Mouse (Mus musculus): ENCODE measurements at regions not wholly inside any gene's neighbourhood (a gene's known extent, or its start where the extent isn't known, plus 50 kb on each side); places are given as distances from the start of the nearest gene placed in this dataset.
A peak's percentile ranks its signal among the peaks of the same experiment; 100 is the strongest.

- H3K4me2 ChIP-seq (ENCODE audit: low read depth, low read length), result no peak overlapping the region
- H3K9me3 ChIP-seq (ENCODE audit: control insufficient read depth, low read length), result no peaks in the 10 kb centered on the region
- H3K27me3 ChIP-seq (ENCODE audit: control insufficient read depth, insufficient read depth, low read length), result no peaks in the 10 kb centered on the region
- H3K36me3 ChIP-seq (ENCODE audit: control insufficient read depth, insufficient read depth, low read length), result no peaks in the 10 kb centered on the region
- no peak for ATAC-seq (ENCODE audit: low read depth)
- no peaks in the 10 kb centered on the region for H3K4me1 ChIP-seq (ENCODE audit: control insufficient read depth, insufficient read depth, low read length)
- H3K4me3 ChIP-seq (ENCODE audit: low read depth, low read length), result no peak overlapping the region
- H3K9ac ChIP-seq (replicated peaks; ENCODE audit: low read depth, low read length), result no peak overlapping the region
- H3K27ac ChIP-seq (ENCODE audit: low read depth, low read length), result no peak overlapping the region
- 91% methylated on average over 7 of the region's 7 CpGs for WGBS
Measured at GRCm38 (mm10) chr9:94368231-94368936, 169.5 kb downstream of the 1190002N15Rik start.

GRCm38 (mm10) chr9:94361877-94362697, 175.8 kb downstream of the 1190002N15Rik start:
- Histone ChIP-seq H3K36me3 (ENCODE audit: control insufficient read depth, insufficient read depth, low read length) (no peaks in the 10 kb centered on the region), H3K4me3 (ENCODE audit: low read depth, low read length) (no peak overlapping the region), H3K9me3 (ENCODE audit: control insufficient read depth, low read length) (no peaks in the 10 kb centered on the region), H3K4me1 (ENCODE audit: control insufficient read depth, insufficient read depth, low read length) (no peaks in the 10 kb centered on the region), H3K9ac (replicated peaks; ENCODE audit: low read depth, low read length) (no peak overlapping the region), H3K27me3 (ENCODE audit: control insufficient read depth, insufficient read depth, low read length) (no peaks in the 10 kb centered on the region), H3K27ac (ENCODE audit: low read depth, low read length) (no peak overlapping the region), H3K4me2 (ENCODE audit: low read depth, low read length) (no peak overlapping the region)
- 44% methylated on average over 7 of the region's 7 CpGs for WGBS
- no peak for ATAC-seq (ENCODE audit: low read depth)

DNA sequence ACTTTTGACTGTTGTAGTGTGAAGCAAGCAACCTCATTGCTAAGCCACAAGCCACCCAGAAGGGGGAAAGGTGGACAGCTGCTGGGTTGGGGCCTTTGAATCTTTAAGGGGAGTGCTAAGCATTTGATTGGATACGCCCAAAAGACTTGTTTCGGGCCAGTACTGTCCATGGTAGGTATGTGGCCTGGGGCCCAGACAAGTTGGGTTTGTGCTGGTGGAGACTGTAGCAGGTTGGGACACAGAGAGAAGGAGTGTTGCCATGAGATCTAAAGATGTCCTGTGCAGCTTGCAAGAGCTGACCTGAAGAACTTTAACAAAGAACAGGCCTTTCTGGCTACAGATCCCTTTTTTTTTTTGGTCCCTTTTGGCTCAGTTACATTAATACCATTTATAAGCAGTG, 176.9 kb downstream of the 1190002N15Rik start:
- WGBS, result 91% methylated on average over 2 of the region's 2 CpGs
- Histone ChIP-seq H3K9ac (replicated peaks; ENCODE audit: low read depth, low read length) (no peak overlapping the region), H3K27me3 (ENCODE audit: control insufficient read depth, insufficient read depth, low read length) (no peaks in the 10 kb centered on the region), H3K4me3 (ENCODE audit: low read depth, low read length) (no peak overlapping the region), H3K9me3 (ENCODE audit: control insufficient read depth, low read length) (no peaks in the 10 kb centered on the region), H3K4me1 (ENCODE audit: control insufficient read depth, insufficient read depth, low read length) (no peaks in the 10 kb centered on the region), H3K36me3 (ENCODE audit: control insufficient read depth, insufficient read depth, low read length) (no peaks in the 10 kb centered on the region), H3K4me2 (ENCODE audit: low read depth, low read length) (no peak overlapping the region), H3K27ac (ENCODE audit: low read depth, low read length) (no peak overlapping the region)
- ATAC-seq (ENCODE audit: low read depth), result no peak

- H3K27me3 ChIP-seq (ENCODE audit: control insufficient read depth, insufficient read depth, low read length), result no peaks in the 10 kb centered on the region
- H3K4me3 ChIP-seq (ENCODE audit: low read depth, low read length), result no peak overlapping the region
- no peaks in the 10 kb centered on the region for H3K36me3 ChIP-seq (ENCODE audit: control insufficient read depth, insufficient read depth, low read length)
- WGBS, result 96% methylated on average over 2 of the region's 2 CpGs
- no peaks in the 10 kb centered on the region for H3K9me3 ChIP-seq (ENCODE audit: control insufficient read depth, low read length)
- no peak overlapping the region for H3K4me2 ChIP-seq (ENCODE audit: low read depth, low read length)
- no peak overlapping the region for H3K9ac ChIP-seq (replicated peaks; ENCODE audit: low read depth, low read length)
- no peaks in the 10 kb centered on the region for H3K4me1 ChIP-seq (ENCODE audit: control insufficient read depth, insufficient read depth, low read length)
- no peak for ATAC-seq (ENCODE audit: low read depth)
- H3K27ac ChIP-seq (ENCODE audit: low read depth, low read length), result no peak overlapping the region
Measured at GRCm38 (mm10) chr9:94358150-94358549, 179.7 kb downstream of the 1190002N15Rik start.

DNA sequence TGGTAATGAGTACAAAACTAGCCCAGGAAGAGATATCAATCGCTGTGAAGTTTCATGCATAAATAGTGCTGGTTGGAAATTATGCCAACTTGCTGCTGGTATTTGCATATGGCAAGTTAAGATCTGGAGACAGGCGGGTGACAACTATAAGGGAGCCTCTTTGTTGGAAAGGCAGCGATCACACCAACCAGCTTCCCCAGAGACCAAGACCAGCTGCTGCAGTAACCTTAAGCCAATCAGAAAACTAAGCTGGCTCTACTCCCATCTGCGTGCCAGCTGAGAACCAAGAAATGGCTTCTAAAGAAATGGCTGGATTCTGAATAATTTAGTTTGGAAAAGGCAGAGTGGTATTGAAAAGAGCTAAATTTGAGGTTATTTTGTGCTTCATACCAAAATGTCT, 195.9 kb downstream of the 1190002N15Rik start:
- H3K27me3 ChIP-seq (ENCODE audit: control insufficient read depth, insufficient read depth, low read length), result no peaks in the 10 kb centered on the region
- no peaks in the 10 kb centered on the region for H3K4me1 ChIP-seq (ENCODE audit: control insufficient read depth, insufficient read depth, low read length)
- no peak overlapping the region for H3K9ac ChIP-seq (replicated peaks; ENCODE audit: low read depth, low read length)
- H3K4me3 ChIP-seq (ENCODE audit: low read depth, low read length), result no peak overlapping the region
- H3K9me3 ChIP-seq (ENCODE audit: control insufficient read depth, low read length), result no peaks in the 10 kb centered on the region
- H3K4me2 ChIP-seq (ENCODE audit: low read depth, low read length), result no peak overlapping the region
- 45% methylated on average over 4 of the region's 4 CpGs for WGBS
- H3K27ac ChIP-seq (ENCODE audit: low read depth, low read length), result no peak overlapping the region
- no peaks in the 10 kb centered on the region for H3K36me3 ChIP-seq (ENCODE audit: control insufficient read depth, insufficient read depth, low read length)
- peak; percentile 69; the same call in 1 of the 2 replicates for ATAC-seq (ENCODE audit: low read depth)

DNA sequence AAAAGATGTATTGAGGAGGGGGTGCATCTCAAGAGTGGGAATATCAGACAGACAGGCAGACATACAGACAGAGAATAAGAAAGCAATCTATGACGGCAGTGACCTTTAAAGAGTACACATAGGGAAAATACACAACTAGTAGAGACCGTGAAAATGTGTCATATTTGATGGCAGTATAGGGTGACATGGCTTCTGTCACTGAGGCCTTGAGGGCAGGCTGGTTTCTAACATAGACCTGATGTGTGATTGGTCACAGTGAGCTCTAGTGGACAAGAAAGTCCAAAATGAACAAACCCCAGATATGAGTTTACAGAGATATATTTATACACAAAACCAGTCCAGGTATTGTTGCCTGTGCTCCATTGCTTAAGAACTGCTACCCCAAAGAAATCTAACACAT, 196.3 kb downstream of the 1190002N15Rik start:
- H3K9ac ChIP-seq (replicated peaks; ENCODE audit: low read depth, low read length), result no peak overlapping the region
- 92% methylated on average over 2 of the region's 2 CpGs for WGBS
- no peak overlapping the region for H3K4me3 ChIP-seq (ENCODE audit: low read depth, low read length)
- no peaks in the 10 kb centered on the region for H3K4me1 ChIP-seq (ENCODE audit: control insufficient read depth, insufficient read depth, low read length)
- ATAC-seq (ENCODE audit: low read depth), result no peak
- no peak overlapping the region for H3K4me2 ChIP-seq (ENCODE audit: low read depth, low read length)
- H3K27ac ChIP-seq (ENCODE audit: low read depth, low read length), result no peak overlapping the region
- no peaks in the 10 kb centered on the region for H3K36me3 ChIP-seq (ENCODE audit: control insufficient read depth, insufficient read depth, low read length)
- H3K27me3 ChIP-seq (ENCODE audit: control insufficient read depth, insufficient read depth, low read length), result no peaks in the 10 kb centered on the region
- H3K9me3 ChIP-seq (ENCODE audit: control insufficient read depth, low read length), result no peaks in the 10 kb centered on the region

GRCm38 (mm10) chr9:94333450-94333849, 204.4 kb downstream of the 1190002N15Rik start:
- no peaks in the 10 kb centered on the region for H3K27me3 ChIP-seq (ENCODE audit: control insufficient read depth, insufficient read depth, low read length)
- H3K4me3 ChIP-seq (ENCODE audit: low read depth, low read length), result no peak overlapping the region
- no peak overlapping the region for H3K9ac ChIP-seq (replicated peaks; ENCODE audit: low read depth, low read length)
- no peaks in the 10 kb centered on the region for H3K36me3 ChIP-seq (ENCODE audit: control insufficient read depth, insufficient read depth, low read length)
- H3K9me3 ChIP-seq (ENCODE audit: control insufficient read depth, low read length), result no peaks in the 10 kb centered on the region
- 88% methylated on average over 5 of the region's 5 CpGs for WGBS
- no peak for ATAC-seq (ENCODE audit: low read depth)
- no peak overlapping the region for H3K4me2 ChIP-seq (ENCODE audit: low read depth, low read length)
- H3K27ac ChIP-seq (ENCODE audit: low read depth, low read length), result no peak overlapping the region
- H3K4me1 ChIP-seq (ENCODE audit: control insufficient read depth, insufficient read depth, low read length), result no peaks in the 10 kb centered on the region

- Histone ChIP-seq H3K4me3 (ENCODE audit: low read depth, low read length) (no peak overlapping the region), H3K36me3 (ENCODE audit: control insufficient read depth, insufficient read depth, low read length) (no peaks in the 10 kb centered on the region), H3K9me3 (ENCODE audit: control insufficient read depth, low read length) (no peaks in the 10 kb centered on the region), H3K27ac (ENCODE audit: low read depth, low read length) (no peak overlapping the region), H3K27me3 (ENCODE audit: control insufficient read depth, insufficient read depth, low read length) (no peaks in the 10 kb centered on the region), H3K4me2 (ENCODE audit: low read depth, low read length) (no peak overlapping the region), H3K4me1 (ENCODE audit: control insufficient read depth, insufficient read depth, low read length) (no peaks in the 10 kb centered on the region), H3K9ac (replicated peaks; ENCODE audit: low read depth, low read length) (no peak overlapping the region)
- WGBS, result 88% methylated on average over 3 of the region's 3 CpGs
- no peak for ATAC-seq (ENCODE audit: low read depth)
Measured at GRCm38 (mm10) chr9:94323011-94323410, 214.9 kb downstream of the 1190002N15Rik start.

DNA sequence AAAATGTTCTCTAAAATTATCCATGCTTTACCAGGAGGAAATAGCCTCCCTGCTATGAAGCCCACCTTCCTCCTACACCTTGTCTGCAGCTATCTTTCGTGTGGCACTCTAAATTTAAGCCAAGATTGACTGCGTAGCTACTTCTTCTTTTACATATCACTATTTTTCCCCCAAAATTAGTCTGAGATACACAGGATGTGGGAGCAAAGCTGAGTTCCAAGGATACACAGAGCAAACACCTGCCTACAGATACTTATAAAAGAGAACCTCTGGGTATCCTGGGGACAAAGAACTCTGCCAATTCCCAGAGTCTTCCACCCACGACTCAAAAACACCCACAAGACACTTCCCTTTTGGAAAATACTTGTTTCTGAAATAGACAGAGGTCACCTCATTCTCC, 235.3 kb downstream of the 1190002N15Rik start:
- Histone ChIP-seq H3K4me1 (ENCODE audit: control insufficient read depth, insufficient read depth, low read length) (no peaks in the 10 kb centered on the region), H3K4me3 (ENCODE audit: low read depth, low read length) (no peak overlapping the region), H3K9me3 (ENCODE audit: control insufficient read depth, low read length) (no peaks in the 10 kb centered on the region), H3K9ac (replicated peaks; ENCODE audit: low read depth, low read length) (no peak overlapping the region), H3K4me2 (ENCODE audit: low read depth, low read length) (no peak overlapping the region), H3K27ac (ENCODE audit: low read depth, low read length) (no peak overlapping the region), H3K36me3 (ENCODE audit: control insufficient read depth, insufficient read depth, low read length) (no peaks in the 10 kb centered on the region), H3K27me3 (ENCODE audit: control insufficient read depth, insufficient read depth, low read length) (no peaks in the 10 kb centered on the region)
- 77% methylated on average over 3 of the region's 3 CpGs for WGBS
- ATAC-seq (ENCODE audit: low read depth), result no peak

Measured in neural tube, embryonic 14.5 days (tissue).